Mouse (Mus musculus): ENCODE data around the gene Gm6367. TPM values are rescaled to one million over a fixed set of nuclear protein-coding genes. Genes with fewer than 3 reads are reported as not detected.
"Not testable (repeated sequence)": the region's sequence is repeated elsewhere in the genome, so short reads cannot be mapped to it uniquely, and the experiment has no call there.

Gene Gm6367
- not detected for total RNA-seq (2021)
- long read RNA-seq, experiment 1 = 0 reads
- long read RNA-seq, experiment 2 = 0 reads

GRCm38 (mm10) chr5:94988326-94988725 lies at the start of gene Gm6367:
TSS of gene Gm6367 (plus strand) at chr5:94988626.
- not testable (repeated sequence) for DNase-seq

Other genes with a start within 250 kb of the Gm6367 start
- not detected for gene Gm3183, start 123.2 kb upstream of the Gm6367 start, total RNA-seq (2021)
- gene Gm7942, start 118.3 kb downstream of the Gm6367 start, total RNA-seq (2021) = not detected
- not detected for gene Gm16513, start 194.0 kb downstream of the Gm6367 start, total RNA-seq (2021)